Mouse (Mus musculus): Measurements from ENCODE around the gene Lmtk3. TPM values are rescaled to one million over a fixed set of nuclear protein-coding genes. Genes with fewer than 3 reads are reported as not detected.

Lmtk3 gene
- total RNA-seq, 2 experiments from 2014 or later, result 0.14 TPM

DNA sequence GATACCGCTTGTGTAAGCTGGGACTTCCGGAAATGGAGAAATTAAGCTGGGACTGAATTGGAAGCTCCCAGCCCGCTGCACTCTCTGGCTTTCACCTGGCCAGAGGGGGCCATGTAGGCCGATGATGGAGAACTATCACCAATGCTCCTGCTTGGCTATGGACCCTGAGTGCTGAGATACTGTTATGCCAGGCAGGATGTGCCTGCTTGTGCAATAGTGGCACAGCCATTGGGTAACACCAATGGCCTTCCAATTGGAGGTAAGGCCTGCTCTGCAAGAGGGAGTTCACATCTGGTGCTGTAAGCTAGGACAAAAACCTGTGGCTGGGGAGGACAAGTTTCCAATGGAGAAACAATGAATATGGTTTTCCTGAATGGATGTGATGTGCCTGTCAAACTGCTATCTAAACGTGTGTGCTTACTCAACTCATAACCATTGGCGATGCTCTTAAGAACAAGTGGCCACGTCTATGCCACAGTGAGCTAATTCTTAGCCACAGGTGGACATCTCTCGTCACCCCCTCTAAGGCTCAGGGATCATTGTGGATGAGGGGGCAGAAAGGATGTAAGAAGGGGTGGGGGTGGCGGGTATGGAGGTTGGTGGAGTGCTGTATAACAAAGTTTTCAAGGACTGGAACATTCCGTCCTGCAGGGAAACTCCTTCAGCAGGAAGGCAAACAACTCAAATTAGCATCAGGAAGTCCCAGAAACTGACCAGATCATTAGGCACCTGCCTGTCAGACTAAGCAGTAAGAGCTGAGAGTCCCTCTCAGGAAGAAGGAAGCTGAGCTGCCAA is 59.6 kb downstream of the Lmtk3 start:
- intact Hi-C loops (cut with DNase I), result no loop called here
- DNase-seq, result no peak

GRCm38 (mm10) chr7:45848447-45849027 is 65.0 kb downstream of the Lmtk3 start:
- intact Hi-C loops (cut with DNase I), result no loop called here
- DNase-seq, result no peak

DNA sequence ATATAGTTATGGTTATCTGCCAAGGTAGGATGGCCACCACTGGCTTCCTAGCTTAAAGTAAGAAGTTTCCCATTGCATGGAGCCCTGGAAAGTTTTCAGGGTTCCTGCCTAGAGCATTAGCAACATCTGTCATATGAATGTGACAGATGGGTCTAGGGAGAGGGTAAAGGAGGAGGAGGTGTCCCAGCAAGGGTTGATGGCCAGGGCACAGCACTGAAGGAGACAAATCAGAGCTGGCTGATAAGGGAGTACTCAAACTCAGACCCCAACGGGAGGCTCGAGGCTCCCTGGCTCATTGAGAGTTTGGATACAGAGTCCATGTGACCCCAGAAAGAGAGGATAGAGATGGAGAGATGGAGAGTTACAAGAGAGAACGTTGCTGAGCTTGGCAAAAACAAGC is 67.1 kb downstream of the Lmtk3 start:
- intact Hi-C loops (cut with DNase I), result no loop called here
- no peak for DNase-seq

DNA sequence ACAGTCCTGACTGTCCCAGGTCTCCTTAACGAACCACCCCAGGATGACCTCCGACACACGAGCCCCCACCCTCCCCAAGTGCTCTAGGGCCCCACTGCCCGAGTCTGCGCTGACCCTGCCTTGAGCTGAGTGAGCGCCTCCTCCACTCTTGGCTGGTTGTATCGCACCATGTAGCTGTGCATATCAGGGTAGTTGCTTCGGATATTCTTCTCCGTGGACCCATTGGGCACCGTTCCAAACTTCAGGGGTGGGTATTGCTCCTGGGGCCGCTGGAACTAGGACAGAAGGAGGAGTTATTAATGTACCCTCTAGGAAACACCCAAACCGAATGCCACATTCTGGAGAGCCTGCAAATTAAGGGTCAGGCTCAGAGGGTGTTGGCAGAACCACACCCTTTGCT is 69.6 kb downstream of the Lmtk3 start:
- intact Hi-C loops (cut with DNase I), result no loop called here
- no peak for DNase-seq

Other genes with a start within 250 kb of the Lmtk3 start
- under 1 TPM; 0.41 to 0.67 TPM for gene Hsd17b14, start 228.8 kb upstream of the Lmtk3 start, total RNA-seq (2021)
- 100 to 1,000 TPM; 232 to 235 TPM for gene Bcat2, start 213.6 kb upstream of the Lmtk3 start, total RNA-seq (2021)
- not detected for gene Fgf21, start 168.2 kb upstream of the Lmtk3 start, total RNA-seq (2021)
- gene Fut1, start 166.4 kb upstream of the Lmtk3 start, total RNA-seq (2021), result not detected
- under 1 TPM in 1 of 2 experiments, not detected in 1; 0.30 TPM for gene Izumo1, start 161.9 kb upstream of the Lmtk3 start, total RNA-seq (2021)
- gene Rasip1, start 156.2 kb upstream of the Lmtk3 start, total RNA-seq (2021), result 10 to 100 TPM; 30.0 to 31.8 TPM
- gene Mamstr, start 143.8 kb upstream of the Lmtk3 start, total RNA-seq (2021), result 1 to 10 TPM; 4.3 to 7.5 TPM
- 1 to 10 TPM in 1 of 2 experiments, under 1 TPM in 1; 0.28 to 2.0 TPM for gene Fut2, start 117.3 kb upstream of the Lmtk3 start, total RNA-seq (2021)
- gene Ntn5, start 99.7 kb upstream of the Lmtk3 start, total RNA-seq (2021), result under 1 TPM in 1 of 2 experiments, not detected in 1; 0.22 TPM
- under 1 TPM in 1 of 2 experiments, not detected in 1; 0.22 TPM for gene Sec1, start 89.3 kb upstream of the Lmtk3 start, total RNA-seq (2021)
- gene Car11, start 83.9 kb upstream of the Lmtk3 start, total RNA-seq (2021), result 1 to 10 TPM; 6.2 to 6.7 TPM
- 100 to 1,000 TPM in 1 of 2 experiments, 10 to 100 TPM in 1; 44.4 to 158 TPM for gene Dbp, start 78.7 kb upstream of the Lmtk3 start, total RNA-seq (2021)
- gene Rpl18, start 68.3 kb upstream of the Lmtk3 start, total RNA-seq (2021), result 100 to 1,000 TPM; 550 to 591 TPM
- gene Sphk2, start 65.7 kb upstream of the Lmtk3 start, total RNA-seq (2021), result 10 to 100 TPM; 16.2 to 18.7 TPM
- under 1 TPM; 0.17 to 0.30 TPM for gene Fam83e, start 62.5 kb upstream of the Lmtk3 start, total RNA-seq (2021)
- not detected for gene Spaca4, start 57.9 kb upstream of the Lmtk3 start, total RNA-seq (2021)
- gene Sult2b1, start 931 bp downstream of the Lmtk3 start, total RNA-seq (2021), result not detected
- 10 to 100 TPM; 67.2 to 73.0 TPM for gene Cyth2, start 30.8 kb downstream of the Lmtk3 start, total RNA-seq (2021)
- gene Kcnj14, start 41.0 kb downstream of the Lmtk3 start, total RNA-seq (2021), result under 1 TPM; 0.67 to 0.98 TPM
- gene Grwd1, start 47.2 kb downstream of the Lmtk3 start, total RNA-seq (2021), result 10 to 100 TPM; 11.5 to 11.6 TPM
- 100 to 1,000 TPM; 118 TPM for gene Kdelr1, start 89.0 kb downstream of the Lmtk3 start, total RNA-seq (2021)
- under 1 TPM; 0.38 to 0.44 TPM for gene Grin2d, start 94.6 kb downstream of the Lmtk3 start, total RNA-seq (2021)
- not detected for gene Syngr4, start 113.0 kb downstream of the Lmtk3 start, total RNA-seq (2021)
- gene Tmem143, start 113.2 kb downstream of the Lmtk3 start, total RNA-seq (2021), result 100 to 1,000 TPM; 115 to 120 TPM
- gene Emp3, start 137.7 kb downstream of the Lmtk3 start, total RNA-seq (2021), result 10 to 100 TPM; 20.8 to 26.8 TPM
- gene Ccdc114, start 140.3 kb downstream of the Lmtk3 start, total RNA-seq (2021), result 1 to 10 TPM in 1 of 2 experiments, under 1 TPM in 1; 0.98 to 1.1 TPM
- gene Abcc6, start 246.6 kb downstream of the Lmtk3 start, total RNA-seq (2021), result not detected
- 10 to 100 TPM; 83.4 to 86.4 TPM for gene Nomo1, start 250.0 kb downstream of the Lmtk3 start, total RNA-seq (2021)

Data from heart, postnatal 36 days (tissue).